Mouse (Mus musculus) liver, adult (tissue): ENCODE measurements around the gene Tnfaip8l1.

Experiments
- GATA4 ChIP-seq: IDR thresholded peaks from 2 replicates; pipeline ENCODE4 v1.6.1; 2014; ENCODE audit warnings: mild to moderate bottlenecking, low read length; ENCODE audit not compliant: insufficient replicate concordance

Gene Tnfaip8l1

GRCm38 (mm10) chr17:56132661-56133060, 29.6 kb upstream of the Tnfaip8l1 start:
- TF ChIP-seq GATA4, result no peak

GRCm38 (mm10) chr17:56133457-56134363, 28.6 kb upstream of the Tnfaip8l1 start:
- peak; percentile 65; the same call in 1 of the 2 replicates for TF ChIP-seq GATA4

GRCm38 (mm10) chr17:56134463-56134971, 27.8 kb upstream of the Tnfaip8l1 start:
- no peak for TF ChIP-seq GATA4

- peak; percentile 43; the same call in 1 of the 2 replicates for TF ChIP-seq GATA4
Measured at GRCm38 (mm10) chr17:56136558-56136957, 25.7 kb upstream of the Tnfaip8l1 start.

GRCm38 (mm10) chr17:56137839-56138613, 24.3 kb upstream of the Tnfaip8l1 start:
- TF ChIP-seq GATA4, result no peak

GRCm38 (mm10) chr17:56139355-56139754, 22.9 kb upstream of the Tnfaip8l1 start:
- no peak for TF ChIP-seq GATA4

GRCm38 (mm10) chr17:56139858-56140595, 22.2 kb upstream of the Tnfaip8l1 start, which contains the start of gene Sema6b:
Gene Sema6b, minus strand, starts transcription at chr17:56140343.
- no peak for TF ChIP-seq GATA4

- no peak for TF ChIP-seq GATA4
Measured at GRCm38 (mm10) chr17:56141702-56142605, 20.3 kb upstream of the Tnfaip8l1 start.

- no peak for TF ChIP-seq GATA4
Measured at GRCm38 (mm10) chr17:56144546-56144945, 17.7 kb upstream of the Tnfaip8l1 start.

GRCm38 (mm10) chr17:56146131-56146530, 16.1 kb upstream of the Tnfaip8l1 start:
- no peak for TF ChIP-seq GATA4

- no peak for TF ChIP-seq GATA4
Measured at GRCm38 (mm10) chr17:56147420-56147819, 14.9 kb upstream of the Tnfaip8l1 start.

GRCm38 (mm10) chr17:56148280-56148679, 14.0 kb upstream of the Tnfaip8l1 start:
- no peak for TF ChIP-seq GATA4

GRCm38 (mm10) chr17:56148790-56149618, 13.3 kb upstream of the Tnfaip8l1 start:
- no peak for TF ChIP-seq GATA4
